Mouse (Mus musculus): ENCODE measurements around the gene Tnfrsf4. TPM values are rescaled to one million over a fixed set of nuclear protein-coding genes. Genes with fewer than 3 reads are reported as not detected.

Gene Tnfrsf4
- polyA plus RNA-seq, 1 experiment from 2014 or later, result 0.61 TPM

- peak; percentile 82 for DNase-seq (ENCODE audit: low spot score)
- H3K4me1 ChIP-seq, result peaks cover 51% of the 10 kb centered on the region
- H3K4me3 ChIP-seq, result peak overlapping the region; percentile 63
- H3K27me3 ChIP-seq (ENCODE audit: low read depth, poor library complexity, severe bottlenecking), result peaks cover 30% of the 10 kb centered on the region
- H3K36me3 ChIP-seq, result peaks cover 29% of the 10 kb centered on the region
- 2% methylated on average over 24 of the region's 24 CpGs for WGBS
- no peaks in the 10 kb centered on the region for H3K9me3 ChIP-seq (replicated peaks)
- peak overlapping the region; percentile 90 for H3K27ac ChIP-seq
Measured at GRCm38 (mm10) chr4:156031593-156032391, 18.1 kb downstream of the Tnfrsf4 start.

DNA sequence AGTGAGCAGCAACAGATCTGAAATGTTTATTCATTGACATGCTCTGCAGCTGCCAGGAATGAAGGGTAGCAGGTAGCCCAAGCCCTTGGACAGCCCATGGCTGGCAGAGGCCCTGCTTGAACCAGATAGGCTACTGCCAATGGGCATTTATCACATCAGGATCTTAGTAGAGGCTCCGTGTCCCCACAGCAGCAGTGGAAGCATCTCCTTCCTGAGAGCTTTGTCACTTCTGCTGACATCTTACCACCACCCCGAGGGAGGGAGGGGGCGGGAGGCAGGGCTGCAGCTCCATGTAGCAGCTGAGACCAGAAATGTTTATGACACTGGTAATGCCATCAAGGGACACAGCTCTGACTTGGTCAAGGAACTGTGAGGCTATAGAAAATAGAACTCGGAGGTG is 19.2 kb downstream of the Tnfrsf4 start:
- H3K4me3 ChIP-seq, result peak overlapping the region; percentile 63; the same call in 1 of the 2 replicates
- 89% methylated on average over 4 of the region's 4 CpGs for WGBS
- no peak for DNase-seq (ENCODE audit: low spot score)

GRCm38 (mm10) chr4:156033476-156034119 is 20.0 kb downstream of the Tnfrsf4 start:
- Histone ChIP-seq H3K36me3 (peaks cover 11% of the 10 kb centered on the region), H3K9me3 (replicated peaks) (no peaks in the 10 kb centered on the region), H3K4me1 (peaks cover 51% of the 10 kb centered on the region), H3K27me3 (ENCODE audit: low read depth, poor library complexity, severe bottlenecking) (peaks cover 30% of the 10 kb centered on the region), H3K27ac (no peak overlapping the region), H3K4me3 (no peak overlapping the region)
- DNase-seq (ENCODE audit: low spot score), result peak; percentile 52
- 53% methylated on average over 6 of the region's 6 CpGs for WGBS

More for the DNA sequence above, 19.2 kb downstream of the Tnfrsf4 start:
- Histone ChIP-seq H3K9me3 (replicated peaks) (no peaks in the 10 kb centered on the region), H3K27me3 (ENCODE audit: low read depth, poor library complexity, severe bottlenecking) (peaks cover 30% of the 10 kb centered on the region), H3K27ac (peak overlapping the region; percentile 90), H3K4me1 (peaks cover 51% of the 10 kb centered on the region), H3K36me3 (peaks cover 18% of the 10 kb centered on the region)

DNA sequence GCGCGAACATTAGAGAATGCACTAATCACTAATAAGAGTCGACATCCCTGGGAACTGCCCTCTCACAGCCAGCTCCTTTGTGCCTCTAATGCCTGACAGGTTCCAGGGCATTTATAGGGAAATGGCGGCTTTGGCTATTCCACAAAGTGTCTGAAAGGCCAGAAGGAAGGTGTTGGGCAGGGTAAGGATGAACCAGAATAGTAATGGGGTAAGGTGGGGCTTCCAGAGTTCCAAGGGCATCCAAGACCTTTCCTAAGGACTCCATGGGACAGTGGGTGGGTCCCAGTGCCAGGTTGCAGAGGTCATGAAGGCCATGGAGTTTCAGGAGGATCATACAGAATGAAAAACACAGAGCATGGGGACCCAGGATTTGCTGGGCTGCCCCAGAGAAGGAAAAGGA is 20.7 kb downstream of the Tnfrsf4 start:
- 64% methylated on average over 4 of the region's 4 CpGs for WGBS
- H3K9me3 ChIP-seq (replicated peaks), result no peaks in the 10 kb centered on the region
- DNase-seq (ENCODE audit: low spot score), result no peak
- 0 out of 2 replicates have a peak overlapping the region, but pooled peaks have one; percentile 9 for H3K27ac ChIP-seq
- peaks cover 51% of the 10 kb centered on the region for H3K4me1 ChIP-seq
- H3K36me3 ChIP-seq, result peaks cover 7% of the 10 kb centered on the region
- peak overlapping the region; percentile 40; the same call in 1 of the 2 replicates for H3K4me3 ChIP-seq
- H3K27me3 ChIP-seq (ENCODE audit: low read depth, poor library complexity, severe bottlenecking), result peaks cover 30% of the 10 kb centered on the region

DNA sequence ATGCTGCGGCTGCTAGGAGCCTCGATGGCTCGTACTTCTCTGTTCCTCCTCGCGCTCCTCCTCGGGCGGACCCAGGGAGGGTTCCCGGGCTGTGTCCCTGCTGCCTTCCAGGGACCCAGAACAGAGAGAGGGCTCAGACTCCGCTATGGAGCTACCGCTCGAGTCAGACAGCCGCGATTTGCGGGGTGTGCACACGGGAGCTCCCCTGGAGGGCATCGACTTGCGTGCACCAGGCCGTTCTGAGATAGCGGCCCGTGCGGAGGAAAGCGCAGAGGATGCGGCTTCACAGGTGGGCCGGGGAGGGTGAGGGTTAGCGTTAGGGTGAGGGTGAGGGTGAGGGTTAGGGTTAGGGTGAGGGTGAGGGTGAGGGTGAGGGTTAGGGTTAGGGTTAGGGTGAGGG is 21.3 kb downstream of the Tnfrsf4 start:
- whole genome bisulfite sequencing, result 4% methylated on average over 25 of the region's 25 CpGs

GRCm38 (mm10) chr4:156044754-156045153 is 31.1 kb downstream of the Tnfrsf4 start:
- Histone ChIP-seq H3K27me3 (ENCODE audit: low read depth, poor library complexity, severe bottlenecking) (no peaks in the 10 kb centered on the region), H3K4me3 (no peak overlapping the region), H3K36me3 (no peaks in the 10 kb centered on the region), H3K27ac (no peak overlapping the region), H3K4me1 (no peaks in the 10 kb centered on the region; the same call in 1 of the 2 replicates), H3K9me3 (replicated peaks) (no peaks in the 10 kb centered on the region)
- DNase-seq (ENCODE audit: low spot score), result no peak
- WGBS, result 42% methylated on average over 5 of the region's 5 CpGs

More for the DNA sequence above, 21.3 kb downstream of the Tnfrsf4 start:
- peak; percentile 54 for DNase-seq (ENCODE audit: low spot score)
- Histone ChIP-seq H3K4me1 (peaks cover 51% of the 10 kb centered on the region), H3K4me3 (peak overlapping the region; percentile 40), H3K27ac (0 out of 2 replicates have a peak overlapping the region, but pooled peaks have one; percentile 9), H3K36me3 (peaks cover 4% of the 10 kb centered on the region; the same call in 1 of the 2 replicates), H3K27me3 (ENCODE audit: low read depth, poor library complexity, severe bottlenecking) (peaks cover 30% of the 10 kb centered on the region), H3K9me3 (replicated peaks) (no peaks in the 10 kb centered on the region)

- H3K9me3 ChIP-seq (replicated peaks), result no peaks in the 10 kb centered on the region
- DNase-seq (ENCODE audit: low spot score), result no peak
- 86% methylated on average over 3 of the region's 3 CpGs for WGBS
- H3K27me3 ChIP-seq (ENCODE audit: low read depth, poor library complexity, severe bottlenecking), result no peaks in the 10 kb centered on the region
- H3K27ac ChIP-seq, result no peak overlapping the region
- H3K4me3 ChIP-seq, result no peak overlapping the region
- no peaks in the 10 kb centered on the region for H3K36me3 ChIP-seq
- no peaks in the 10 kb centered on the region; the same call in 1 of the 2 replicates for H3K4me1 ChIP-seq
Measured at GRCm38 (mm10) chr4:156049779-156050178, 36.1 kb downstream of the Tnfrsf4 start.

DNA sequence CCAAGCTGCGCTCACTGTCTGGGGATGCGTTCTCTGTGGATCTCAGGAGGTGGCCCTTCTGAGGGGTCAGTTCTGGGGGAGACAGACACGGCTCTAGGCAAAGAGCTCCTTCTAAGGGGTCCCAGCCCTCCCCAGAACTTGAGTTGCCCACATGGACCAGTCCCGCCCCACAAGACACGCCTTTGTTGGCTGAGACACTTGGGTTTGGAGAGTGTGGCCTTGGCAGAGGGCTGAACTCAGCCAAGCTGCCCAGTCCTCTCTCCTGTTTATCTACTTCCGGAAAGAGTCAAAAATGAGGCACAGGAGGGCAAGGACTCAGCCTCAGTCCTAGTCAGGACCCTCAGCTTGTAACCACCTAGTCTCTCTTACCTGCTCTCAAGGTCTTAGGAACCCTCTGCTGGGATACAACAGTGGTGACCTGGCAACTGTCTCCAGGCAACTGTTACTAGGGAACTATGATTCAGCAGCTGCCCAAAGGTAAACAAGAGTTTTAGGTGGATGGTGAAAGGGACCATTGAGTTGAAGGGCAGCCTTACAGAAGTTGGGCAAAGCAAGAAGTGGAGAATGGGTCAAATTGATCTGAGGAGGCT is 36.8 kb downstream of the Tnfrsf4 start:
- no peaks in the 10 kb centered on the region for H3K36me3 ChIP-seq
- no peaks in the 10 kb centered on the region for H3K4me1 ChIP-seq
- H3K27me3 ChIP-seq (ENCODE audit: low read depth, poor library complexity, severe bottlenecking), result no peaks in the 10 kb centered on the region
- H3K9me3 ChIP-seq (replicated peaks), result no peaks in the 10 kb centered on the region
- no peak overlapping the region for H3K4me3 ChIP-seq
- no peak for DNase-seq (ENCODE audit: low spot score)
- H3K27ac ChIP-seq, result no peak overlapping the region
- WGBS, result 71% methylated on average over 6 of the region's 6 CpGs

GRCm38 (mm10) chr4:156053113-156053512 is 39.5 kb downstream of the Tnfrsf4 start:
- no peaks in the 10 kb centered on the region for H3K4me1 ChIP-seq
- 84% methylated on average over 4 of the region's 4 CpGs for WGBS
- no peak overlapping the region for H3K4me3 ChIP-seq
- DNase-seq (ENCODE audit: low spot score), result no peak
- H3K27ac ChIP-seq, result no peak overlapping the region
- no peaks in the 10 kb centered on the region for H3K27me3 ChIP-seq (ENCODE audit: low read depth, poor library complexity, severe bottlenecking)
- no peaks in the 10 kb centered on the region for H3K9me3 ChIP-seq (replicated peaks)
- no peaks in the 10 kb centered on the region for H3K36me3 ChIP-seq

GRCm38 (mm10) chr4:156054130-156054529 is 40.5 kb downstream of the Tnfrsf4 start:
- Histone ChIP-seq H3K27ac (no peak overlapping the region), H3K9me3 (replicated peaks) (no peaks in the 10 kb centered on the region), H3K27me3 (ENCODE audit: low read depth, poor library complexity, severe bottlenecking) (0 out of 2 replicates have a peak, but pooled peaks cover 2% of the 10 kb centered on the region), H3K36me3 (no peaks in the 10 kb centered on the region), H3K4me1 (peaks cover 3% of the 10 kb centered on the region), H3K4me3 (no peak overlapping the region)
- 86% methylated on average over 4 of the region's 4 CpGs for WGBS
- DNase-seq (ENCODE audit: low spot score), result no peak

GRCm38 (mm10) chr4:156054606-156055005 is 41.0 kb downstream of the Tnfrsf4 start:
- DNase-seq (ENCODE audit: low spot score), result no peak
- no peak overlapping the region for H3K4me3 ChIP-seq
- no peaks in the 10 kb centered on the region for H3K36me3 ChIP-seq
- no peak overlapping the region for H3K27ac ChIP-seq
- 0 out of 2 replicates have a peak, but pooled peaks cover 7% of the 10 kb centered on the region for H3K27me3 ChIP-seq (ENCODE audit: low read depth, poor library complexity, severe bottlenecking)
- WGBS, result 94% methylated on average over 6 of the region's 6 CpGs
- no peaks in the 10 kb centered on the region for H3K9me3 ChIP-seq (replicated peaks)
- H3K4me1 ChIP-seq, result peaks cover 8% of the 10 kb centered on the region

- Histone ChIP-seq H3K4me1 (peaks cover 13% of the 10 kb centered on the region), H3K27me3 (ENCODE audit: low read depth, poor library complexity, severe bottlenecking) (0 out of 2 replicates have a peak, but pooled peaks cover 8% of the 10 kb centered on the region), H3K4me3 (no peak overlapping the region), H3K36me3 (no peaks in the 10 kb centered on the region), H3K9me3 (replicated peaks) (no peaks in the 10 kb centered on the region), H3K27ac (no peak overlapping the region)
- WGBS, result 90% methylated on average over 5 of the region's 5 CpGs
- DNase-seq (ENCODE audit: low spot score), result no peak
Measured at GRCm38 (mm10) chr4:156055173-156055572, 41.5 kb downstream of the Tnfrsf4 start.

Data from limb, embryonic 10.5 days (tissue).